Mouse (Mus musculus) thymus, postnatal 10 days (tissue): ENCODE data around the gene Gm10271.

Experiments
- DNase-seq, 2 experiments: peaks; one replicate each; pipeline ENCODE4 v3.0.0; 2021; ENCODE audit warnings: low spot score in 2 of 2

Gene Gm10271

DNA sequence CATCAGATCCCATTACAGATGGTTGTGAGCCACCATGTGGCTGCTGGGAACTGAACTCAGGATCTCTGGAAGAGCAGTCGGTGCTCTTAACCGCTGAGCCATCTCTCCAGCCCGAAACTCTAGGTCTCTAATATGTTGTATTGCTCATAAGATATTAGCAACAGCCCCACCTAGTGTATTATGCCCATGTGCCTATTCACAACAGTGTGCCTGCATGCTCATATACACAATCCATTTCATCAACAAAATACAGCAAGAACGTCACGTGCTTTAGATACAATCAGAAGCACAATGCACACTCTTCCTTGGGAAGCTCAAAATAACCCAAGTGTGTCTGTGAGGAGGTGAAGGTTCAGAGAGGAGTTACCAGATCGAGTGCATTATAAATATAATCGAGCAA is 38.6 kb downstream of the Gm10271 start:
- DNase-seq, result no peak

DNA sequence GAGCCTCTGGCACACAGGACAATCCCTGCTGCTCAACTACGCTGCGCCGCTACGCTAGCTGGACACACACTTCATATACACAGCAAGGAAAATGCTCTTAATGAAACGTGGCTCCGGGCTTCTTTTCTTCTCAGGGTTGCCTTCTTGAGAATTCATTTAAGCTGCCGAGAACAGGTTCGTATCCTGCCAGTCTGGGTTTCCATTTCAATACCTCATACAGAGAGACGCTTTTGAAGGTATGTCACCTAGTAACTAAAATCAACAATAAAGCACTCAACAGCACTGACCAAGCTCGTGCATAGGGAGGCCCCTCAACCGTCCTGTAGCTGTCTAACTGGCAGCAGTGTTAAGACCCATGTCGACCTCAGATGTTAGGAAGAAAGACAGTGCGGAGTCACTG is 40.0 kb downstream of the Gm10271 start:
- no peak for DNase-seq

DNA sequence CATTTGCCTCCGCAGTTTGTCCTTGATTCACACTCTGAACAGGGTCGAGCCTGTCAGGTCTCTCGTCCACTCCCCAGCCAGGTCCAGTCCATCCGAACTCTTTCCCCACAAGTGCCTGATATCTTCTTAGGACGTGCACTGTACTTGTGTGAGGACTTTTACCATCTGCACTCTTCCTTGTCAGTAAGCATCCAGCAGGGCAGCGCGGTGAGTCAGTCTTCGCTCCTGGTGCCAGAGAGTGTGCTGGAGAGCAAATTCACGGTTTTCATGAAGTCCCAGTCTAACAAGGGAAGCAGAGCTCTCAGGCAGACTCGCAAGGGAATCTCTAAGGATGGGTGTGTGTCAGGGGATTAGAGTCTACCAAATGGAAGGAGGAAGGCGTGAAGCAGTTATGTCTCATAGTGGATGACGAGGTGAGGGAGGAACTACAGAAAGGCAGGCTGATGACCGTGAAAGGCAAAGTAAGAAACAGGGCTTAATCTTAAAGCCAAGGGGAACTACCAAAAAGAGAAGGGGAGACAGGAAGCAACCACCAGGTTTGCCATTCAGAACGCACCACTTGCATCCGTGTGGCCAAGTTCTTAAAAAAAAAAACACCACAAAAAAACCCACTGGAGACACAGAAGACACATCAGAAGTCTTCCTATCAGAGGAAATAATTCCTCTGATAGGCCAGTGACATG is 40.8 kb downstream of the Gm10271 start:
- no peak for DNase-seq

DNA sequence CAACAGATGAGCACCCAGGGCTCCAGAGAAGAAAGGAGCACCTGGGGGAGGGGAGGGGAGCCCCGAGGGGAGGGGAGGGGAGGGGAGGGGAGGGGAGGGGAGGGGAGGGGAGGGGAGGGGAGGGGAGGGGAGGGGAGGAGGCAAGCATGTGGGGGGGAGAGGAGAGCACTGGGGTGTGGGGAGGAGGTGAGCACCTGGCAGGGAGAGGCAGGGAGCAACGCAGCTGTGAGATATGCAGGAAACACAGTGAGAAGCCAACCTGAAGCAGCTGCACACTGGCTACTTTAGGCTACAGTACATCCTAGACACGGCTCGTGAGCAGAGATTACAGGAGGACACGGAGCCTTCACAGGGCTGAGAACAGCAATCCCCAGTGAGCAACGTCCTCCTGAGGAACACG is 41.5 kb downstream of the Gm10271 start:
- DNase-seq, result peak; percentile 46 to 56

DNA sequence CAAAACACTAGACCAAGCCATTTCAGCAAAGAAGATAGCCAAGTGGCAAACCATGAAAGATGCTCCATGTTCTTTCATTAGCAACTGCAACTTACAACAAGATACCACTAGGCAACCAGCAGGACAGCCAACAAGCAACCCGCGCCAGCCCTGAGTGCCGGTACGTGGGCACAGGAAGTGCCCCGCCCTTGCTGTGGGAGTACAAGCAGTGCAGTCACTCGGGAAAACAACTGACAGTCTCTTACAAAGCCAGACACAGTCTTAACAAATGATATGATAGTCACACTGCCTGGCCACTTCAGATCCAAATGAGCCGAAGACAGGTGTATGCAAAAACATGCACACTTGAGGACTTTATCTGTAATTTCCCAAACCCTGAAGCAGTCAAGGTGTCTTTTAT is 41.9 kb downstream of the Gm10271 start:
- peak; percentile 39 to 46 for DNase-seq

DNA sequence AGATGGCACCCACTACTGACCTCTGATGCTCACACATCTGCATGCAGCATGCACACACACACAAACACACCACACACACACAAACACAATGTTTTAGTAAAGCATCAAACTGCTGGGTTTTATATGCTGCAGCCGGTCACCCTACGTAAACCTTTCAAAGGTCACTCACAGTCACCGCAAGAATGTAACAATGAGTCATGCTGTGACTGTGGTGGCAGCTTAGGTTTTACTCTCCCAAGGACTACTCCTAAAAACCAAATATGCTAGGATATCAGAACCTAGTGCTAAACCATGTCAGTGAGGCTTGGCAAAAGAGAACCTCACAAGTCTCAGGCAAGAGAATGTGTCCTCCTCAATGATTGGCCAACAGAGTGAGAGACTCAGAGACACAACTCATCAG is 43.6 kb downstream of the Gm10271 start:
- no peak for DNase-seq

- no peak for DNase-seq
Observed at GRCm38 (mm10) chr10:116926428-116927113, 45.8 kb downstream of the Gm10271 start.

- no peak for DNase-seq
Observed at GRCm38 (mm10) chr10:116923651-116924495, 48.5 kb downstream of the Gm10271 start.

GRCm38 (mm10) chr10:116922161-116922560 is 50.2 kb downstream of the Gm10271 start:
- no peak for DNase-seq

DNA sequence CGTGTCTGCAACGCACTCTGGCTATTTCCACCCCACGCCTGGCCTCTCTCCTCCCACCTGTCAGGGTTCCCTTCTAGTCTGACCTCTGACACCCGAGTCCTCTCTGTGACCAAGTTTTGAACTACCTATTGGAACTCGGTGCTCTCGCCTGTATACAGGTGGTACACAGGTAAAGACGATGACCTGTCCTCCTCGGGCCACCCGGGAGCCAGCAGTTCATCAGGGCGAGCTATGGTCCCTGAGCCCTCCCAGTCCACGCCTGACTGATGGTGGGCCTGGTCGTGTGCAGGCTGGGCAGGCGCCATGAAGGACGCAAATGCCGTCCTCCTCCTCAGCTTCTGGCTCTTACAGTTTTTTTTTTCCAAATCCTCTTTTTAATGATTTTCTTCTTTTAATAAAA is 51.0 kb downstream of the Gm10271 start:
- no peak for DNase-seq

DNA sequence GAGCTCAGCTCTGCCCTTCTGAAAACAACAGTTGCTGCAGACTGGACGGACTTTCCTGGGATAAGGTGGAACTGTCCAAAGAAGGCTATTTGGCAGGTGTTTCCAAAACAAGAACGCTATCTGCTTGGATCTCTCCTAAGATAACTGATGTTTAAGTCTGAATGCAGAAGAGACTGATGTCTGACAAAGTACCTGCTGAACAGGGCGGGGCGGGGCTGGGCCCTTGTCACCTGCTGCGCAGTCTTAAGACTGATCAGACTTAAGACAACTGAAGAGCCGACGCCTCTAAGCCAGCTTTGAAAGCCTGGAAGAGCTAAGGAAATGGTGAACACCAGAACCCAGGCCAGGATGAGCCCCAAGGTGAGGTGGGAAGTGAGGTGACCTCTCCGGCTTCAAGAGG is 51.8 kb downstream of the Gm10271 start:
- DNase-seq, result no peak

DNA sequence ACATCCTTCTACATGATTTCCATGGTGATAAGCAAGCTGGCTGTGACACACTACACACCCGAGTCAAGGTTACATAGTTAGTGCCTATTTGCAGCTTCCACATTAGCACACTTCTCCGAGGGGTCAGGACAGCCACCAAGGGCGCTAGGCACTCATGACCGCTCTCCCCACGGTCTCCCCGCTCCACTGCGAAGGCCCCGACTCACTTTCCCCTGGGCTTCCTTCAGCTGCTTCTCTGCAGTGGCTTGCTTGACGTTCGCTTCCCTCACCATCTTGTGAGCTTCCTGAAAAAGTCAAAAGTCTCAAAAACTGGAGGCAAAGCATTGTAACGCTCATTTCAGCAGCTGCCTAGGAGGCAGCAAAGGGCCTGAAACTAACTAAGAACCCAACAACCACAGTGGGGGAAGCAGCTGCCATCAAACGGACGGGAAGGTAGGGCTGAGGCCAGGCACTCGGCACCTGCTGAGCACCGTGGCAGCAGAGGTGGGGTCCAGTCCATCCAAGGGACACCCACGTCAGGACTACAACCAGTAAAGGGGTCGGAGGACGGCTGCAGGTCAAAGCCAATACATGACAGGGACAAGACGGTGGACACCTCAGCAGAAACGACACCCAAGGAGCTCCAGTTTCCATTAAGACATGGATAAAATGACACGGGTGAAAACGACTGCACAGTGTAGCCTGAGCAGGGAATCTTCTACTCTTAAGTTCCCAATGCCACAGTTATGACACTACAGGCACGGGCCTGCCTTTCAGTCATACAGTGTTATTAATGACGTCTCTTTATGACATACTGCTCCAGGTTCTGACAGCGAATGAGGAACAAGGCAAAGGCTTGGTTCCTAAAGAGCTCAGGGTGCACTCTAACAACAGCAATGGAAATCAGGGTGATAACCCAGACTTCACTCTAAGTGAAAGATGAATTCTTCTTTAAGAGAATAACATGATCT is 52.8 kb downstream of the Gm10271 start:
- DNase-seq, result peak; percentile 25 to 28

- DNase-seq, result peak; percentile 32 to 33
Observed at GRCm38 (mm10) chr10:116916581-116916980, 55.8 kb downstream of the Gm10271 start.

GRCm38 (mm10) chr10:116915286-116915685 is 57.1 kb downstream of the Gm10271 start:
- DNase-seq, result no peak

DNA sequence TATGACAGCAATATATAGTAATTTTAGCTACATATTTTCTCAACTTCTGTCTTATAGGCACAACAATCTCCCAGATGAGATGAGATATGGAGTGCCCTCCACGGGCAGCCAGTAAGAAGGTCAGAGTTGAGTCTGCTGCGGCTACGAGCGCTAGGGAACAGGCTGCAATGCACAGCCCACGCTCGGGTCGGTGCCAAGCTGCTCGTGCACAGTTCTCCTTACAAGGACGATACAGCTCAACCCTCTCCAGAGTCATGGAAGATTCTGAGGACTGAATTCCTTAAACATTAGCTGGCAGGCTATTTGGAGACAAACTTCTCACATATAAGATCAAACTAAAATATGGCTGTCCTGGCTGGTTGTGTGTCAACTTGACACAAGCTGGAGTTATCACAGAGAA is 57.8 kb downstream of the Gm10271 start:
- no peak for DNase-seq

DNA sequence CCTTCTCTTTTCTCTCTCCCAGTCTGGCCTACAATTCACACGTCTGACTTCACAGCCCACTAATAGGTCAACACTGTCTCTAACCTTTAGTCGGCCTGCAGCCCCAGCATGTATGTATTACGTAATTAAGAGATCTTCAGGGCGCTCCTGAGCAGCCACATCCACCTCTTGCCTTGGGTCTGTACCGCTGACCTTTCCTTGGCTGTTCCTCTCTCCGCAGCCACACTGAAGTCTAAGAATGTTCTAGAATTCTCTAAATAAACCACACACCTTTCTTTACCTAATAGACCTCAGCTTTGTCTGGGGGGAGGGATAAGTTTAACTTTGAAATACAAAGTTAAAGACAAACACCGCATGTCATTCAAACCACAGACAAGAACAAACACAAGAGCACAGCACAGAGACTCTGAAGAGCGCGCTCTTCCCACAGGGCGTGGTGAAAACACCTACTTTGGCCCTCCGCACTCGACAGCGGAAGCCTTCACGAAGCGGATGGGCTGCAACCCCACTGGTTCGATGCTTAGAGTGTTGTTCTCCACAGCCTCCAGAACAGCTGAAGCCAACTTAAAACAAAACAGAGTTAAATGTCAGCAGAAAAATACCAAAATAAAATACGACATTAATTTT is 58.6 kb downstream of the Gm10271 start:
- DNase-seq, result peak in 1 of 2 experiments; percentile 18

- DNase-seq, result no peak
Observed at GRCm38 (mm10) chr10:116912850-116913249, 59.6 kb downstream of the Gm10271 start.

GRCm38 (mm10) chr10:116908901-116909642 is 63.3 kb downstream of the Gm10271 start:
- no peak for DNase-seq
